Mouse (Mus musculus): ENCODE results near the gene Gm5741. TPM values are rescaled to one million over a fixed set of nuclear protein-coding genes. Genes with fewer than 3 reads are reported as not detected.

The Gm5741 gene
- total RNA-seq, 2 experiments from 2014 or later = not detected

GRCm38 (mm10) chr8:85021514-85022055 lies 46.2 kb downstream of the Gm5741 start:
- intact Hi-C loops (cut with DNase I) = no loop called here
- Histone ChIP-seq H3K27ac (no peak overlapping the region), H3K4me3 (no peak overlapping the region)
- TF ChIP-seq CTCF (IDR thresholded peaks at IDR 0.05) = no peak
- no peak for DNase-seq

Small RNA genes lying within 50 kb of the gene (microRNA-seq; reads per million reads assigned to microRNA genes)
- not detected for gene Gm23388
- gene Mir7070 = not detected

Other genes with a start within 250 kb of the Gm5741 start
- gene Dand5, start 245.2 kb downstream of the Gm5741 start, total RNA-seq (2021) = 10 to 100 TPM; 10.2 to 14.3 TPM
- 10 to 100 TPM; 16.2 to 30.4 TPM for gene Gadd45gip1, start 236.5 kb downstream of the Gm5741 start, total RNA-seq (2021)
- gene Rad23a, start 227.3 kb downstream of the Gm5741 start, total RNA-seq (2021) = 100 to 1,000 TPM; 159 to 172 TPM
- gene Calr, start 221.0 kb downstream of the Gm5741 start, total RNA-seq (2021) = 100 to 1,000 TPM; 149 to 205 TPM
- 10 to 100 TPM; 23.8 to 24.9 TPM for gene Farsa, start 211.0 kb downstream of the Gm5741 start, total RNA-seq (2021)
- gene Syce2, start 195.9 kb downstream of the Gm5741 start, total RNA-seq (2021) = 1 to 10 TPM; 1.2 to 1.8 TPM
- 10 to 100 TPM; 33.9 to 51.1 TPM for gene Gcdh, start 174.1 kb downstream of the Gm5741 start, total RNA-seq (2021)
- gene Klf1, start 166.1 kb downstream of the Gm5741 start, total RNA-seq (2021) = not detected
- gene Dnase2a, start 159.4 kb downstream of the Gm5741 start, total RNA-seq (2021) = 1 to 10 TPM; 4.0 to 8.4 TPM
- gene Mast1, start 130.6 kb downstream of the Gm5741 start, total RNA-seq (2021) = under 1 TPM in 1 of 2 experiments, not detected in 1; 0.17 TPM
- not detected for gene Rtbdn, start 121.0 kb downstream of the Gm5741 start, total RNA-seq (2021)
- not detected for gene Gm49661, start 98.5 kb downstream of the Gm5741 start, total RNA-seq (2021)
- 100 to 1,000 TPM; 151 to 245 TPM for gene Prdx2, start 98.4 kb downstream of the Gm5741 start, total RNA-seq (2021)
- 10 to 100 TPM; 22.1 to 25.9 TPM for gene Rnaseh2a, start 98.2 kb downstream of the Gm5741 start, total RNA-seq (2021)
- 10 to 100 TPM in 1 of 2 experiments, 1 to 10 TPM in 1; 5.7 to 10.1 TPM for gene Junb, start 89.3 kb downstream of the Gm5741 start, total RNA-seq (2021)
- 1 to 10 TPM; 1.4 to 2.0 TPM for gene Hook2, start 77.4 kb downstream of the Gm5741 start, total RNA-seq (2021)
- not detected for gene Best2, start 53.5 kb downstream of the Gm5741 start, total RNA-seq (2021)
- gene Asna1, start 42.7 kb downstream of the Gm5741 start, total RNA-seq (2021) = 10 to 100 TPM; 50.6 to 58.0 TPM
- gene Trir, start 41.2 kb downstream of the Gm5741 start, total RNA-seq (2021) = 10 to 100 TPM; 71.9 to 72.4 TPM
- gene Tnpo2, start 31.1 kb downstream of the Gm5741 start, total RNA-seq (2021) = 10 to 100 TPM; 29.9 to 33.4 TPM
- 1 to 10 TPM; 1.4 to 1.5 TPM for gene Fbxw9, start 7.9 kb downstream of the Gm5741 start, total RNA-seq (2021)
- gene Dhps, start 3.8 kb upstream of the Gm5741 start, total RNA-seq (2021) = 10 to 100 TPM; 27.0 to 28.2 TPM
- 10 to 100 TPM; 44.2 to 44.9 TPM for gene Wdr83os, start 12.8 kb upstream of the Gm5741 start, total RNA-seq (2021)
- 10 to 100 TPM; 16.5 to 17.2 TPM for gene Wdr83, start 13.3 kb upstream of the Gm5741 start, total RNA-seq (2021)
- gene Man2b1, start 15.3 kb upstream of the Gm5741 start, total RNA-seq (2021) = 10 to 100 TPM in 1 of 2 experiments, 1 to 10 TPM in 1; 8.1 to 10.3 TPM
- gene Zfp791, start 55.1 kb upstream of the Gm5741 start, total RNA-seq (2021) = 1 to 10 TPM in 1 of 2 experiments, under 1 TPM in 1; 0.84 to 1.2 TPM
- not detected for gene Cks1brt, start 83.9 kb upstream of the Gm5741 start, total RNA-seq (2021)
- not detected for gene Olfr371, start 158.0 kb upstream of the Gm5741 start, total RNA-seq (2021)
- gene Orc6, start 231.7 kb upstream of the Gm5741 start, total RNA-seq (2021) = 1 to 10 TPM; 3.8 to 5.3 TPM
- gene Vps35, start 231.8 kb upstream of the Gm5741 start, total RNA-seq (2021) = 10 to 100 TPM; 56.4 to 60.1 TPM